Mouse (Mus musculus) gastrocnemius, adult 2 months (tissue): ENCODE results near the gene Olfr902. TPM values are rescaled to one million over a fixed set of nuclear protein-coding genes. Genes with fewer than 3 reads are reported as not detected.
"Not testable (repeated sequence)": the region's sequence is repeated elsewhere in the genome, so short reads cannot be mapped to it uniquely, and the experiment has no call there.

ENCODE experiments used
- DNase-seq: peaks from one replicate; pipeline ENCODE4 v3.0.0; 2022
- H3K27ac ChIP-seq: fragments of 200-600 bp; 2 replicates; pipeline ENCODE4 v1.8.1; 2022; ENCODE audit warnings: mild to moderate bottlenecking
- H3K4me3 ChIP-seq: fragments of 200-600 bp; 2 replicates; pipeline ENCODE4 v1.8.1; 2022; ENCODE audit warnings: mild to moderate bottlenecking, moderate library complexity
- CTCF ChIP-seq: fragments of 200-600 bp; IDR thresholded peaks from 2 replicates; pipeline ENCODE4 v1.8.1; 2022; ENCODE audit warnings: antibody characterized with exemption, mild to moderate bottlenecking, moderate library complexity
- intact Hi-C: fragments of 180-260 bp; cut with DNase I; formaldehyde crosslinking; loops from one replicate; pipeline ENCODE4 v1.15.1; 2025
- long read RNA-seq, 2 experiments: library from polyadenylated mRNA; stranded (forward); transcript quantifications; one replicate each; pipeline ENCODE4 v2.0.0; 2021
- total RNA-seq, 2 experiments: library from RNA; stranded (reverse); gene quantifications; 2 replicates each; pipeline ENCODE4 v1.2.3; 2021

Olfr902 gene
- not detected for total RNA-seq
- long read RNA-seq, experiment 1, result 0 reads
- long read RNA-seq, experiment 2, result 0 reads

DNA sequence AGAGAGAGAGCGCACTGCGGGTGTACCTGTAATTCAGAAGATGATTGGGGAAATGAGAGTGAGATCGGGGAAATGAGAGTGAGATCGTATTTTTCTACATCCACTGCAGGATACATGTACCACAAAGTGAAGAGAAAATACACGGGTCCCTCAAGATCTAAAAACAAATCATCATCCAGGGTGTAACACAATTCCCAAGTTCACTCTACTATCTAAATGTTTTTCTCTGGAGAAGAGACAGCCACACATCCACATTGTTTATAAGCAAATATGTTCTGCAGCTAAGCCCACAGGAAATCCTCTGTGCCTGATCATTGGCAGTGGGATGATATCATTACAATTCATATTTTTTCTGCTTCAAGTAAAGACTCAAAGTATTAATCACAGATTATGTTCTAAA is at the start of gene Olfr902:
Gene Olfr902 (plus strand): TSS at position 301 of the 400 bp plus-strand sequence.
- intact Hi-C loops, result no loop called here
- no peak for TF ChIP-seq CTCF
- no peak within 1 kb of the TSS for H3K4me3 ChIP-seq
- no peak within 1 kb of the TSS for H3K27ac ChIP-seq
- DNase-seq, result no peak

GRCm38 (mm10) chr9:38401398-38401797 is 46.1 kb upstream of the Olfr902 start, which contains the start of gene Olfr147:
Olfr147 (plus strand) TSS chr9:38401698.
- no peak within 1 kb of the TSS for H3K4me3 ChIP-seq
- intact Hi-C loops, result no loop called here

DNA sequence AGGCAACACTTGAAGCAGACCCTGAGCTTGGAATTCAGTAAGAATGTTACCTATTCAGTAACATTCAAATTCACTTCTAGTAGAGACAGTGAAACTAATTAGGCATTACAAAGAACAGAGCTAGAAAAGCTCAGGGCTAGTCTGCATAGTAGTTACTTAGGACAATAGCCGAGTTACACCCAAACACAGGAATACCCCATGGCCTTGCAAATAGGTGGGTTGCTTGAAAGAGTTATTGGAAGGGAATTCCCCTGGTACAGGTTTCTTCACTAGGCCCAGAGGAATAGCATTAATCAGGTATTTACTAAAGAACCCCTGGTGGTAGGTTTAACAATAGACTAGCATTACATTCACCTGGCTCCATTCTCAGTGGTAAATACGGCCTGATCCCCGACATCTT is 40.0 kb upstream of the Olfr902 start:
- DNase-seq, H3K4me3 ChIP-seq, H3K27ac ChIP-seq, intact Hi-C loops: not testable (repeated sequence)

More at GRCm38 (mm10) chr9:38401398-38401797, 46.1 kb upstream of the Olfr902 start, which contains the start of gene Olfr147:
- no peak for DNase-seq
- TF ChIP-seq CTCF, result no peak
- H3K27ac ChIP-seq, result no peak within 1 kb of the TSS

DNA sequence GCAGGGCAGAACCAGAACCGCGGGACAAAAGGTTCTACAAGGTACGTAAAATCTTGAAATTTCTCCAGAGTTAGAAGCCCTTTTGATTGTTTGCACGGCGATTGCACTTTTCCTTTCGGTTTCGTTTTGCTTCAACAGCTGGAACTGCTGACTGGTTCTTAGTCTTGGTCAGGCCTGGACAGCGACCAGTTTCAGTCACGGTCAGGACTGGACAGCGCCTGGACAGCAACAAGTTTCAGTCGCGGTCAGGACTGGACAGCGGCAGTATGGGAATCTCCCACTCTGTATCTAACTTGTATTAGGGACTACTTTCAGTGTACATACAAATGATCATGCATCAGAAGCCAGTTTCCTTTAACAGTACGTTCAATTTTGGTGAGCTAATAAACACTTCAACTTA is 34.0 kb upstream of the Olfr902 start:
- H3K4me3 ChIP-seq, H3K27ac ChIP-seq, DNase-seq, intact Hi-C loops: not testable (repeated sequence)

DNA sequence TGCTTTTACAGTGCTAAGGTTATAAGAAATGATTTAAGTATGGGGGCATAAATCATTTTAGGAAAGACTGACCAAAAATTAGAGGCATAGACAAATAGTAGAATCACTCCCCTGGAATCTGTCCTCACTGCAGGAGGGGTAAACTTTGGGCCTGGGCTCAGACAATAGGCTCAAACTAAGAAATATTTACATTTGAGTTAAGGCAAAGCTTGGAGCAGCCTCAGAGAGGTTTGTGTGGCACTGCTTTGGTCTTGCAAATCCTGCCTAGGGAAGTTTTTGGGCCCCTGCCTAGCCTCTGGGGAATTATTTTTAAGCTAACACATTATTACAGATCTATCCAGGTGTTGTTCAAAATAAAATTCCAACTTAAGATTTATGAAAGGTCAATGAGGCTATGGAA is 23.7 kb upstream of the Olfr902 start:
- intact Hi-C loops, result no loop called here
- Histone ChIP-seq H3K4me3 (no peak overlapping the region), H3K27ac (no peak overlapping the region)
- no peak for TF ChIP-seq CTCF
- no peak for DNase-seq

GRCm38 (mm10) chr9:38427026-38427425 is 20.4 kb upstream of the Olfr902 start:
- no peak for DNase-seq
- Histone ChIP-seq H3K27ac (no peak overlapping the region), H3K4me3 (no peak overlapping the region)
- no peak for TF ChIP-seq CTCF
- intact Hi-C loops, result no loop called here

GRCm38 (mm10) chr9:38429155-38429554 is 18.3 kb upstream of the Olfr902 start, which contains the start of gene Olfr901:
Olfr901 (plus strand) TSS chr9:38429455.
- no peak for DNase-seq
- Histone ChIP-seq H3K4me3 (no peak within 1 kb of the TSS), H3K27ac (no peak within 1 kb of the TSS)
- TF ChIP-seq CTCF, result no peak
- intact Hi-C loops, result no loop called here

DNA sequence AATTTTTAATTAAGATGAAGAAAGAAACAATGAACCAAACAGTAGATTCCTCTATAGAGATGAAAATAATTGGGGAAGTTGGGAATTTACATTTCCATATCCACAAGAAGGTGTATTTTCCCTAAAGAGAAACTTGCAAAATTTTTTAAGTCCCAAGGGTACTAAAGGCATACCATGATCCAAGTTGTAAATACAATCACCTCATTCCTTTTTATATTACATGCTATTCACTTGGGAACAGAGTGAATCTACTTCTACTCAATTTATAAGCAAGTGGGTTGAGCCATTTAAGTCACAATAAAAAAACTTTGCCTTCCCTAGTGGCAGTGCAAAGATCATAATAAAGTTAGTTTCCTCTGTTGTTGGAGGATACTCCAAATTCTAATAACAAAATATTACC is 15.4 kb downstream of the Olfr902 start, which contains the start of gene Olfr904:
Gene Olfr904 (plus strand): TSS at position 301 of the 400 bp plus-strand sequence.
- H3K27ac ChIP-seq, result no peak within 1 kb of the TSS
- H3K4me3 ChIP-seq, result no peak within 1 kb of the TSS
- no peak for DNase-seq
- intact Hi-C loops, result no loop called here
- TF ChIP-seq CTCF, result no peak

DNA sequence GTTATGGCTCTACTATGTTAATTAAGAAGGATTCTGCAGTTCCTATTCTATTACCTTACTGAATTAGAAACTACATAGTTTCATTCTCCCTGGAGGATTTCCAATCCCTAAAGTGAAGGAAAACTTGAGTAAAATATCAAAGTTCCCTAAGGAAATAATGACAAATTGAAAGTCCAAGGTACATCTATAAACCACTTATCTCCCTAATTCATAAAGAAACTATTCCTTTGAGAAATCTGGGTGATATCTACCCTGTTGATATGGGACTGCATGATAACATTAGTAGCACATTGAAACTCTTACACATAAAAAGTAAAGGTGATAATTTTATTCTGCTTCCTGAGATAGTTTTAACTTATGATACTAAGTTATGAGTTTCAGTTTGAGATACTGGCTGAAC is 23.4 kb downstream of the Olfr902 start, which contains the start of gene Olfr905:
Gene Olfr905 (plus strand): TSS at position 301 of the 400 bp plus-strand sequence.
- Histone ChIP-seq H3K27ac (no peak within 1 kb of the TSS), H3K4me3 (no peak within 1 kb of the TSS)
- no peak for DNase-seq
- intact Hi-C loops, result no loop called here
- no peak for TF ChIP-seq CTCF

DNA sequence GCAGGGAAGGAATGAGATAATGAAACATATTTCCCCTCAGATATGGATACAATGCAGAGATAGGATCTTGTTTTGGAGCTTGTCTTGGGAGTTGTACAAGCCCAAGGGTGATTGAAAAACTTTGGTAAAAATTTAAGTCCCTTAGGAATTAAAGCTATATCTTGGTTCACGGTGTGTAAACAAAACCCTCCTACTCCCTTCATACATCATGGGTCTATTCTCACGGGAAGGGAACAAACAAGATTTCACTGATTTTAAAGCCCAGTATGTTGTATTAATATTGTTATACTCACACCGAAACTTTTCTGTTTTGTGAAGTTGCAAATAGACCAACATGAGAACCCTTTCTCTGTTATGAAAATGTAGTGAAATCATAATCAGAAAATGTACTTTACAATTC is 39.3 kb downstream of the Olfr902 start, which contains the start of gene Olfr906:
Gene Olfr906 (plus strand): TSS at position 301 of the 400 bp plus-strand sequence.
- DNase-seq, result no peak
- Histone ChIP-seq H3K27ac (no peak within 1 kb of the TSS), H3K4me3 (no peak within 1 kb of the TSS)
- intact Hi-C loops, result no loop called here
- TF ChIP-seq CTCF, result no peak

DNA sequence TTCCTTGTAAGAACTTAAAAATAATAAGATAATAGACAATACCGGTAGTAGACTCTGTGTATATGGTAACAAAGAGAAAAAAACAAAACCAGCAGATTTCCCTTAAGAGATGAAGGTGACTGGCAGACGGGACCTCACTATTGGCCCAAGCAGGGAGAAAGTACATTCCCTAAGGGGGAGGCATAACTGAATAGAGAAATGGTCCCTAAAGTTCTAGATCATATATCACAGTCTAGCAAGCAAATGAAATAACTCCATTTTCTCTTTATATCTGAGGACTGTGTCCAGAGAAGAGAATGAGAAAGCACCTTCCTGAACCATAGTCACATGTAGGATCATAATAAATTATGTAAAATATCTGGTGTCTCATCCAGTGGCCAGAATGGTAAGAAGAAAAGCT is 48.0 kb downstream of the Olfr902 start, which contains the start of gene Olfr907:
Gene Olfr907 (plus strand): TSS at position 301 of the 400 bp plus-strand sequence.
- H3K4me3 ChIP-seq, result no peak within 1 kb of the TSS
- TF ChIP-seq CTCF, result no peak
- intact Hi-C loops, result no loop called here

More for the DNA sequence above, 48.0 kb downstream of the Olfr902 start, which contains the start of gene Olfr907:
- H3K27ac ChIP-seq, result no peak within 1 kb of the TSS
- no peak for DNase-seq

Other genes starting within 250 kb of the Olfr902 start
- gene Olfr893, start 239.3 kb upstream of the Olfr902 start, total RNA-seq, result not detected
- gene Olfr894, start 229.6 kb upstream of the Olfr902 start, total RNA-seq, result not detected
- gene Olfr143, start 194.9 kb upstream of the Olfr902 start, total RNA-seq, result not detected
- not detected for gene Olfr895, start 179.8 kb upstream of the Olfr902 start, total RNA-seq
- not detected for gene Olfr896-ps1, start 156.5 kb upstream of the Olfr902 start, total RNA-seq
- not detected for gene Olfr25, start 118.6 kb upstream of the Olfr902 start, total RNA-seq
- not detected for gene Olfr898, start 99.2 kb upstream of the Olfr902 start, total RNA-seq
- gene Olfr250, start 80.8 kb upstream of the Olfr902 start, total RNA-seq, result not detected
- gene Olfr251, start 70.6 kb upstream of the Olfr902 start, total RNA-seq, result not detected
- not detected for gene Olfr147, start 46.0 kb upstream of the Olfr902 start, total RNA-seq
- gene Olfr901, start 18.2 kb upstream of the Olfr902 start, total RNA-seq, result not detected
- gene Olfr904, start 15.5 kb downstream of the Olfr902 start, total RNA-seq, result not detected
- gene Olfr905, start 23.5 kb downstream of the Olfr902 start, total RNA-seq, result not detected
- gene Olfr906, start 39.4 kb downstream of the Olfr902 start, total RNA-seq, result not detected
- not detected for gene Olfr907, start 48.1 kb downstream of the Olfr902 start, total RNA-seq
- not detected for gene Olfr911-ps1, start 73.9 kb downstream of the Olfr902 start, total RNA-seq
- gene Olfr910, start 90.2 kb downstream of the Olfr902 start, total RNA-seq, result not detected
- gene Olfr912, start 132.5 kb downstream of the Olfr902 start, total RNA-seq, result not detected
- not detected for gene Olfr913, start 145.1 kb downstream of the Olfr902 start, total RNA-seq
- gene Olfr914, start 157.4 kb downstream of the Olfr902 start, total RNA-seq, result not detected
- gene Olfr916, start 212.2 kb downstream of the Olfr902 start, total RNA-seq, result not detected
- gene Olfr917, start 218.2 kb downstream of the Olfr902 start, total RNA-seq, result not detected
- not detected for gene Olfr918, start 226.9 kb downstream of the Olfr902 start, total RNA-seq